Mouse (Mus musculus): Measurements from ENCODE around the gene Trip4. TPM values are rescaled to one million over a fixed set of nuclear protein-coding genes. Genes with fewer than 3 reads are reported as not detected.

Trip4 gene
- total RNA-seq (2023) = 10 to 100 TPM; 20.2 to 23.3 TPM

GRCm38 (mm10) chr9:65908394-65909300 lies at the start of gene Trip4, which contains the start of gene Csnk1g1:
Trip4 (minus strand) TSS chr9:65908794.
Csnk1g1 (plus strand) TSS chr9:65908924.

GRCm38 (mm10) chr9:65890143-65890628 lies 18.4 kb downstream of the Trip4 start, which contains the start of gene Pclaf:
Pclaf (plus strand) TSS chr9:65890237.

GRCm38 (mm10) chr9:65827344-65828015 lies 81.1 kb downstream of the Trip4 start, which contains the start of gene Zfp609:
Zfp609 (minus strand) TSS chr9:65827564.

Other genes starting within 250 kb of the Trip4 start
- 100 to 1,000 TPM in 1 of 2 experiments, 10 to 100 TPM in 1; 79.6 to 103 TPM for gene Oaz2, start 240.8 kb downstream of the Trip4 start, total RNA-seq (2023)
- 10 to 100 TPM; 23.6 to 29.1 TPM for gene Zfp609, start 81.2 kb downstream of the Trip4 start, total RNA-seq (2023)
- gene Pclaf, start 18.6 kb downstream of the Trip4 start, total RNA-seq (2023) = 1 to 10 TPM in 1 of 2 experiments, under 1 TPM in 1; 0.94 to 3.1 TPM
- 10 to 100 TPM; 37.9 to 39.7 TPM for gene Csnk1g1, start 130 bp upstream of the Trip4 start, total RNA-seq (2023)
- 100 to 1,000 TPM; 285 to 289 TPM for gene Ppib, start 151.4 kb upstream of the Trip4 start, total RNA-seq (2023)
- gene Snx22, start 160.9 kb upstream of the Trip4 start, total RNA-seq (2023) = under 1 TPM in 1 of 2 experiments, not detected in 1; 0.88 TPM
- gene Snx1, start 217.8 kb upstream of the Trip4 start, total RNA-seq (2023) = 100 to 1,000 TPM; 131 to 145 TPM
- 10 to 100 TPM; 73.8 to 91.4 TPM for gene Ciao2a, start 217.8 kb upstream of the Trip4 start, total RNA-seq (2023)
- not detected for gene Dapk2, start 249.4 kb upstream of the Trip4 start, total RNA-seq (2023)

Data from monocyte, adult 59 days (primary cell).